Comparison of ENCODE assay signal across 8 mouse cellular contexts in genomic region chr11:95210185-95211030, GRCm38 (mm10). TPM values are rescaled to one million over a fixed set of nuclear protein-coding genes. Genes with fewer than 3 reads are reported as not detected.
DNase-seq lines count a peak whose midpoint lies in the region; ATAC-seq lines count a peak whose summit lies in the region.

No protein-coding gene starts in this region.

- DNase-seq in heart, adult 9 months (ENCODE audit: low spot score in 2 of 2): no peak
- DNase-seq in embryo, embryonic 11 days: peak; percentile 78
- no peak for DNase-seq in liver, embryonic 13.5 days
- DNase-seq in right cerebral cortex, postnatal 14 days: no peak
- no peak for DNase-seq in left cerebral cortex, adult 9 months (ENCODE audit: low spot score in 2 of 2)

- H3K4me2 ChIP-seq in heart, embryonic 11.5 days: peak overlapping the region; percentile 75
- peak overlapping the region; percentile 58 for H3K4me2 ChIP-seq in hindbrain, embryonic 16.5 days (ENCODE audit: low read length)
- H3K4me2 ChIP-seq in liver, embryonic 13.5 days: peak overlapping the region; percentile 47
- H3K4me2 ChIP-seq in neural tube, embryonic 12.5 days (replicated peaks): peak overlapping the region; percentile 64

- WGBS in heart, embryonic 11.5 days (ENCODE audit: insufficient replicate concordance): 1% methylated on average over 22 of the region's 22 CpGs
- 5% methylated on average over 21 of the region's 22 CpGs for WGBS in hindbrain, embryonic 16.5 days
- 8% methylated on average over 19 of the region's 22 CpGs for WGBS in liver, embryonic 13.5 days (ENCODE audit: insufficient replicate concordance)
- 2% methylated on average over 22 of the region's 22 CpGs for WGBS in neural tube, embryonic 12.5 days

- H3K36me3 ChIP-seq in heart, embryonic 11.5 days (ENCODE audit: control insufficient read depth, insufficient read depth, low read length): no peaks in the 10 kb centered on the region
- no peaks in the 10 kb centered on the region for H3K36me3 ChIP-seq in hindbrain, embryonic 16.5 days (ENCODE audit: control insufficient read depth, insufficient read depth, low read length)
- H3K36me3 ChIP-seq in liver, embryonic 13.5 days: no peaks in the 10 kb centered on the region
- H3K36me3 ChIP-seq in neural tube, embryonic 12.5 days: no peaks in the 10 kb centered on the region

- H3K9me3 ChIP-seq in heart, embryonic 11.5 days (replicated peaks; ENCODE audit: control insufficient read depth, low read length): no peaks in the 10 kb centered on the region
- H3K9me3 ChIP-seq in hindbrain, embryonic 16.5 days (ENCODE audit: control insufficient read depth, low read length): no peaks in the 10 kb centered on the region
- no peaks in the 10 kb centered on the region for H3K9me3 ChIP-seq in liver, embryonic 13.5 days (replicated peaks)
- no peaks in the 10 kb centered on the region for H3K9me3 ChIP-seq in neural tube, embryonic 12.5 days

- peaks cover 37% of the 10 kb centered on the region for H3K27me3 ChIP-seq in heart, embryonic 11.5 days (ENCODE audit: control insufficient read depth, insufficient read depth, low read length)
- 0 out of 2 replicates have a peak, but pooled peaks cover 3% of the 10 kb centered on the region for H3K27me3 ChIP-seq in hindbrain, embryonic 16.5 days (replicated peaks; ENCODE audit: control insufficient read depth, insufficient read depth, low read length)
- peaks cover 28% of the 10 kb centered on the region; the same call in 1 of the 2 replicates for H3K27me3 ChIP-seq in liver, embryonic 13.5 days
- H3K27me3 ChIP-seq in neural tube, embryonic 12.5 days (replicated peaks): peaks cover 16% of the 10 kb centered on the region

- peak overlapping the region; percentile 39 for H3K4me3 ChIP-seq in heart, embryonic 11.5 days (ENCODE audit: low read depth, low read length)
- peak overlapping the region; percentile 26 for H3K4me3 ChIP-seq in hindbrain, embryonic 16.5 days (ENCODE audit: low read length)
- peak overlapping the region; percentile 12; the same call in 1 of the 2 replicates for H3K4me3 ChIP-seq in liver, embryonic 13.5 days (replicated peaks)
- H3K4me3 ChIP-seq in neural tube, embryonic 12.5 days: peak overlapping the region; percentile 18

- ATAC-seq in heart, embryonic 11.5 days (replicated peaks; ENCODE audit: insufficient number of reproducible peaks, low FRiP score, low TSS enrichment): peak; percentile 53; the same call in 1 of the 2 replicates
- ATAC-seq in hindbrain, embryonic 16.5 days: no peak; the same call in 1 of the 2 replicates
- peak; percentile 69 for ATAC-seq in liver, embryonic 13.5 days (ENCODE audit: low read depth)
- 0 out of 2 replicates have a peak, but pooled peaks have one; percentile 53 for ATAC-seq in neural tube, embryonic 12.5 days (ENCODE audit: low FRiP score, low read depth)

- peaks cover 14% of the 10 kb centered on the region for H3K4me1 ChIP-seq in heart, embryonic 11.5 days (ENCODE audit: control insufficient read depth, insufficient read depth, low read length)
- H3K4me1 ChIP-seq in hindbrain, embryonic 16.5 days (ENCODE audit: control insufficient read depth, insufficient read depth, low read depth, low read length): peaks cover 7% of the 10 kb centered on the region; the same call in 1 of the 2 replicates
- peaks cover 5% of the 10 kb centered on the region; the same call in 1 of the 2 replicates for H3K4me1 ChIP-seq in liver, embryonic 13.5 days (replicated peaks)
- peaks cover 15% of the 10 kb centered on the region for H3K4me1 ChIP-seq in neural tube, embryonic 12.5 days

- no peak overlapping the region for H3K27ac ChIP-seq in heart, embryonic 11.5 days (ENCODE audit: low read depth, low read length)
- no peak overlapping the region for H3K27ac ChIP-seq in hindbrain, embryonic 16.5 days (ENCODE audit: low read depth, low read length)
- no peak overlapping the region for H3K27ac ChIP-seq in liver, embryonic 13.5 days
- no peak overlapping the region for H3K27ac ChIP-seq in neural tube, embryonic 12.5 days

- peak overlapping the region; percentile 43 for H3K9ac ChIP-seq in heart, embryonic 11.5 days (ENCODE audit: low read depth, low read length)
- H3K9ac ChIP-seq in hindbrain, embryonic 16.5 days (ENCODE audit: low read depth, low read length): no peak overlapping the region
- no peak overlapping the region for H3K9ac ChIP-seq in liver, embryonic 13.5 days
- peak overlapping the region; percentile 44; the same call in 1 of the 2 replicates for H3K9ac ChIP-seq in neural tube, embryonic 12.5 days

RNA-seq across cellular contexts. Expression of gene Tac4, which starts 50.9 kb away (rescaled TPM):
- 0.13 TPM in 1 of 2 replicates, not detected in the other for polyA plus RNA-seq in heart, embryonic 11.5 days (2014; fragmentation: Nextera tagmentation; extraction: Ambion mirVana)
- not detected in 2 replicates for polyA plus RNA-seq in hindbrain, embryonic 16.5 days (2015; fragmentation: Nextera tagmentation; extraction: Ambion mirVana)
- not detected in 2 replicates for polyA plus RNA-seq in liver, embryonic 13.5 days (2015; fragmentation: Nextera tagmentation; extraction: Ambion mirVana)
- 0.15 TPM in 1 of 2 replicates, not detected in the other for polyA plus RNA-seq in neural tube, embryonic 12.5 days (2016; fragmentation: Nextera tagmentation; extraction: Ambion mirVana)

Comparison
In these comparisons a context has a peak if more than half of its experiments do, and no peak if none do; other contexts are left out.
1. H3K9ac ChIP-seq: peak in heart, embryonic 11.5 days (single experiment) and neural tube, embryonic 12.5 days (single experiment); none in hindbrain, embryonic 16.5 days (single experiment) and liver, embryonic 13.5 days (single experiment).
2. Peak in every context shown above with its lines, with median percentiles within 50 percentile points of each other: H3K4me2 ChIP-seq and H3K4me3 ChIP-seq.